Mouse (Mus musculus) neural tube, embryonic 14.5 days (tissue): Measurements from ENCODE around the gene Tmem184b. TPM values are rescaled to one million over a fixed set of nuclear protein-coding genes. Genes with fewer than 3 reads are reported as not detected.

Experiments used
- ATAC-seq: fragments of 200-750 bp; cut with Nextera tagmentation; 2 replicates; pipeline ENCODE4 v1.8.0; 2017; ENCODE audit warnings: low read depth, mild to moderate bottlenecking, moderate TSS enrichment, moderate library complexity
- H3K27ac ChIP-seq: fragments of 300-500 bp; sonication (generic); 2 replicates; pipeline ENCODE4 v1.5.1; 2014; ENCODE audit warnings: low read depth, mild to moderate bottlenecking, control low read depth, low read length, moderate library complexity, mixed read lengths
- H3K27me3 ChIP-seq: fragments of 300-500 bp; sonication (generic); 2 replicates; pipeline ENCODE4 v1.6.1; 2014; ENCODE audit warnings: low read length; ENCODE audit not compliant: control insufficient read depth, insufficient read depth
- H3K36me3 ChIP-seq: fragments of 300-500 bp; sonication (generic); 2 replicates; pipeline ENCODE4 v1.6.1; 2014; ENCODE audit warnings: low read length, mixed read lengths; ENCODE audit not compliant: control insufficient read depth, insufficient read depth
- H3K4me1 ChIP-seq: fragments of 300-500 bp; sonication (generic); 2 replicates; pipeline ENCODE4 v1.6.1; 2014; ENCODE audit warnings: low read length; ENCODE audit not compliant: control insufficient read depth, insufficient read depth
- H3K4me2 ChIP-seq: fragments of 300-500 bp; sonication (generic); 2 replicates; pipeline ENCODE4 v1.6.1; 2014; ENCODE audit warnings: mild to moderate bottlenecking, low read depth, low read length, control low read depth
- H3K4me3 ChIP-seq: fragments of 300-500 bp; sonication (generic); 2 replicates; pipeline ENCODE4 v1.5.1; 2014; ENCODE audit warnings: low read depth, low read length, control low read depth, mixed read lengths
- H3K9ac ChIP-seq: fragments of 300-500 bp; sonication (generic); replicated peaks from 2 replicates; pipeline ENCODE4 v1.6.1; 2014; ENCODE audit warnings: low read depth, mild to moderate bottlenecking, control low read depth, low read length, mixed read lengths
- H3K9me3 ChIP-seq: fragments of 300-500 bp; sonication (generic); 2 replicates; pipeline ENCODE4 v1.6.1; 2016; ENCODE audit warnings: low read length; ENCODE audit not compliant: control insufficient read depth
- WGBS: fragments of 180-500 bp; shearing (Covaris S2); extraction: QIAGEN DNeasy Blood & Tissue Kit; methylation state at CpG from one replicate; pipeline ENCODE4 v1.1.7; 2014; 5-methylcytosine and 5-hydroxymethylcytosine counted together
- polyA plus RNA-seq: library from polyadenylated mRNA; unstranded; fragments of >200 nt; fragmentation: Nextera tagmentation; extraction: Ambion mirVana; gene quantifications from 2 replicates; pipeline ENCODE4 v1.2.1, GENCODE M21; 2014

Gene Tmem184b
- polyA plus RNA-seq, 1 experiment from 2014 or later = 31.2 TPM

DNA sequence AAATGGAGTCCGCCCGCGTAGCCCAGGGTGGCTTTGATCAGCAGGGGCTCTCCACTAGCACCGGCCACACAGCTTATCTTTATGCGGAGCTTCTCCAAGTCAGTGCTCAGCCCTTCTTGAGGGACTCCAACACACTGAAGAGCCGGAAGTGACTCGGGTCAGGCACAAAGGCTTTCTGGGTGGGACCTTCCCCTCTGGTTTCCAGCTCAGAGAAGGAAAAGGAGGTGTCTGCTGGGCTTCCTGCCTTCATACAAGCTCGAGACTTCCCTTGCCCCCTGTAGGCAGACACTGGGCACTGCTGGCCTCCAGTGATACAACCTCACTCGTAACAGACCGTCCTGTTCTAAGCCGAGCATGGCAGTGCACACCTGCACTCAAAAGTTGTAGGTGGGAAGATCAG is 6.6 kb downstream of the Tmem184b start:
- Histone ChIP-seq H3K4me3 (no peak overlapping the region), H3K27me3 (no peaks in the 10 kb centered on the region), H3K27ac (no peak overlapping the region), H3K4me1 (peaks cover 29% of the 10 kb centered on the region), H3K36me3 (no peaks in the 10 kb centered on the region), H3K4me2 (no peak overlapping the region), H3K9ac (no peak overlapping the region), H3K9me3 (no peaks in the 10 kb centered on the region)
- no peak for ATAC-seq
- WGBS = 84% methylated on average over 11 of the region's 11 CpGs

DNA sequence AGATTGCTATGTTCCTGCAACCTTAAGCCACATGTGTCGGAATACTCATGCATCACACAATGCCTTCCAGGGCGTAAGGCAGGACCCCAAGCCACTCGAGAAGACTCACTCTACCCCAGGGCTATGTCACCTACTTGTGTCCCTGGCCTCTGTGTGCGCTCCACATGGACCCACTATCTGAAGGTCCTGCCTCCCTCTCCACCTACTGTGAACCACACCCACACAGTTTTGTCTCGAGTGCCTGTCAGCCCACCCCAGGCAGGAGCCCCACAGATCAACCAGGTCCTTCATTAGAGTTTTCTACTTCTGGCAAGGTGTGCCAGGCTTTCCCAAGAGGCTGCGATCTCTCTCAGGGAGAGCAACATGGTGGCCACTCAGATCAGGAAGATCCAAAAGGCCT is 8.1 kb downstream of the Tmem184b start:
- H3K27ac ChIP-seq = no peak overlapping the region
- no peaks in the 10 kb centered on the region for H3K27me3 ChIP-seq
- H3K9ac ChIP-seq = no peak overlapping the region
- no peak for ATAC-seq
- H3K4me1 ChIP-seq = peaks cover 20% of the 10 kb centered on the region
- no peaks in the 10 kb centered on the region for H3K36me3 ChIP-seq
- no peaks in the 10 kb centered on the region for H3K9me3 ChIP-seq
- no peak overlapping the region for H3K4me3 ChIP-seq
- WGBS = 83% methylated on average over 6 of the region's 6 CpGs
- 0 out of 2 replicates have a peak overlapping the region, but pooled peaks have one; percentile 5 for H3K4me2 ChIP-seq

- Histone ChIP-seq H3K27ac (no peak overlapping the region), H3K27me3 (no peaks in the 10 kb centered on the region), H3K9ac (no peak overlapping the region), H3K4me1 (peaks cover 18% of the 10 kb centered on the region), H3K4me2 (no peak overlapping the region), H3K9me3 (no peaks in the 10 kb centered on the region), H3K36me3 (no peaks in the 10 kb centered on the region), H3K4me3 (no peak overlapping the region)
- 71% methylated on average over 4 of the region's 4 CpGs for WGBS
- no peak for ATAC-seq
Observed at GRCm38 (mm10) chr15:79394842-79395241, 8.5 kb downstream of the Tmem184b start.

GRCm38 (mm10) chr15:79393101-79393500 is 10.3 kb downstream of the Tmem184b start:
- Histone ChIP-seq H3K9ac (no peak overlapping the region), H3K4me2 (no peak overlapping the region), H3K36me3 (no peaks in the 10 kb centered on the region), H3K27me3 (no peaks in the 10 kb centered on the region), H3K4me3 (no peak overlapping the region), H3K9me3 (no peaks in the 10 kb centered on the region), H3K27ac (no peak overlapping the region), H3K4me1 (peaks cover 13% of the 10 kb centered on the region; the same call in 1 of the 2 replicates)
- no peak for ATAC-seq
- WGBS = 85% methylated on average over 6 of the region's 6 CpGs

DNA sequence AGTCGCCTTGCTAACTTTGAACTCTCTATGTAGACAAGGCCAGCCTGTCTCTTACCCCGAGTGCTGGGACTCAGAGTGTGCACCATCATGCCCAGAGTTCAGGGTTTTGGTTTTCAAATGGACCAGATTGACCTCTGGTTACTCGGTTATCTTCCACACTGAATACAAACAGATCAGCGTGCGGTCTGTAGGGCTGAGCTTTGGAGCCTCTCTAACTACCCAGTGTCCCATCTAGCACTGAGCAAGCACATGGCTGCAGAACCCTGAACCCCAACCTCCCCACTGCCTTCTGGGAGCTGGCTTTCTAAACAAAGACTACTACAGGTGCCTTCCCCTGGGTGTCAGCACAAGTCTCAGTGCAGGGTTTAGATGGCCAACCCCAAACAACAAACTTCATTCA is 10.8 kb downstream of the Tmem184b start:
- H3K4me2 ChIP-seq = no peak overlapping the region
- no peaks in the 10 kb centered on the region for H3K9me3 ChIP-seq
- H3K27ac ChIP-seq = no peak overlapping the region
- no peaks in the 10 kb centered on the region for H3K27me3 ChIP-seq
- ATAC-seq = no peak
- no peak overlapping the region for H3K9ac ChIP-seq
- 85% methylated on average over 5 of the region's 5 CpGs for WGBS
- peaks cover 15% of the 10 kb centered on the region; the same call in 1 of the 2 replicates for H3K4me1 ChIP-seq
- H3K4me3 ChIP-seq = no peak overlapping the region
- no peaks in the 10 kb centered on the region for H3K36me3 ChIP-seq

GRCm38 (mm10) chr15:79391447-79392093 is 11.8 kb downstream of the Tmem184b start:
- peak; percentile 47; the same call in 1 of the 2 replicates for ATAC-seq
- Histone ChIP-seq H3K9ac (no peak overlapping the region), H3K4me2 (no peak overlapping the region), H3K4me1 (peaks cover 15% of the 10 kb centered on the region; the same call in 1 of the 2 replicates), H3K27me3 (no peaks in the 10 kb centered on the region), H3K4me3 (no peak overlapping the region), H3K36me3 (no peaks in the 10 kb centered on the region), H3K9me3 (no peaks in the 10 kb centered on the region), H3K27ac (no peak overlapping the region)
- WGBS = 58% methylated on average over 7 of the region's 7 CpGs

DNA sequence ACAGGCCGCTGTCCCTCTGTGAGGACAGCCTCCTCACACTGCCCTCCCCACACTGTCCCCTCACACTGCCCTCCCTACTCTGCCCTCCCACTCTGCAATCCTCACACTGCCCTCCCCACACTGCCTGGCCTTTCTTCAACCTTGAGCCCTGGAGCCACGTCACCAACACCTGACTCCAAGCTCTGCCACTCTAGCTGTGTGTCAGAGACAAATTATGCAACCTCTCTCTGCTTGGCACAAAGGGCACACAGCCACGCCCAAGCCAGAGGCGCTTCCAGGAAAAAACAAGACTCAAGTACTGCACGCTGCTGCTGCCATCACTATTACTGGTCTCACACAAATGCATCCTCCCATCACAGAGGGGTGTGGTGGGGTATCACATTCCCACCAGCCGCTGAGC is 12.9 kb downstream of the Tmem184b start:
- no peak overlapping the region for H3K9ac ChIP-seq
- H3K4me2 ChIP-seq = no peak overlapping the region
- no peak for ATAC-seq
- H3K27me3 ChIP-seq = no peaks in the 10 kb centered on the region
- no peaks in the 10 kb centered on the region for H3K36me3 ChIP-seq
- no peaks in the 10 kb centered on the region for H3K9me3 ChIP-seq
- no peak overlapping the region for H3K4me3 ChIP-seq
- peaks cover 15% of the 10 kb centered on the region; the same call in 1 of the 2 replicates for H3K4me1 ChIP-seq
- no peak overlapping the region for H3K27ac ChIP-seq
- WGBS = 87% methylated on average over 6 of the region's 6 CpGs

- Histone ChIP-seq H3K9me3 (no peaks in the 10 kb centered on the region), H3K4me1 (peaks cover 15% of the 10 kb centered on the region; the same call in 1 of the 2 replicates), H3K27me3 (no peaks in the 10 kb centered on the region), H3K9ac (no peak overlapping the region), H3K36me3 (no peaks in the 10 kb centered on the region), H3K4me2 (no peak overlapping the region), H3K27ac (no peak overlapping the region), H3K4me3 (no peak overlapping the region)
- no peak for ATAC-seq
- WGBS = 87% methylated on average over 6 of the region's 6 CpGs
Observed at GRCm38 (mm10) chr15:79388171-79388570, 15.2 kb downstream of the Tmem184b start.

GRCm38 (mm10) chr15:79387611-79388010 is 15.8 kb downstream of the Tmem184b start:
- no peak overlapping the region for H3K27ac ChIP-seq
- no peak overlapping the region for H3K4me3 ChIP-seq
- ATAC-seq = no peak
- no peaks in the 10 kb centered on the region for H3K9me3 ChIP-seq
- no peaks in the 10 kb centered on the region for H3K27me3 ChIP-seq
- no peak overlapping the region for H3K4me2 ChIP-seq
- 87% methylated on average over 7 of the region's 7 CpGs for WGBS
- no peak overlapping the region for H3K9ac ChIP-seq
- H3K4me1 ChIP-seq = peaks cover 14% of the 10 kb centered on the region; the same call in 1 of the 2 replicates
- H3K36me3 ChIP-seq = no peaks in the 10 kb centered on the region
